Comparison of ENCODE assay signal across 9 mouse cellular contexts in the genomic region with DNA sequence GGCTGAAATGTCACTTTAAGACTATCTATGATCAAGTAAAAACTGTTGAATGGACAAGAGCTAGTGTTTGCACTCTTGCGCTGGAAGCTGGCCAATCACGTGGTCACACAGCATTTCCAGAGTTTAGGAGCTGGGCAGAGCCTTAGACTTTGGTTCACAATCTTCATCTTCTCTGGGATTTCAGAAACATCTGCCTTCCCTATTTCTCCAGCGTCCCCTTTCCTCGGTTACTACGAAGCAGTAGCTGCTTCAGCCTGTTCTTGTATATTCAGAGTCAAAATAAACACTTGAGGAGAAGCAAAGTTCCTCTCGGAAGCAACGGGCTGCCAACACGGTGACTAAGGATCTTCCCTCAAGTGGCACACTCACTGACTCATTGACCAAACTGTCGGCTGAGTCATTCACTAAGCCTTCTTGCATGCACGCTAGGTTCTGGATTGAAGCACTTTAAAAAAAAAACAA. TPM values are rescaled to one million over a fixed set of nuclear protein-coding genes. Genes with fewer than 3 reads are reported as not detected.
DNase-seq lines count a peak whose midpoint lies in the region; ATAC-seq lines count a peak whose summit lies in the region.
"Had no signal": no experiment of that assay in that cellular context is flagged by ENCODE, and none has a peak within 500 bp of the region (broad histone marks: within the 10 kb centered on the region; RNA-seq: fewer than 3 reads in every experiment).

No protein-coding gene starts in this region.

- 53% methylated on average over 10 of the region's 10 CpGs for WGBS in kidney, embryonic 16.5 days
- 13% methylated on average over 10 of the region's 10 CpGs for WGBS in liver, embryonic 16.5 days (ENCODE audit: insufficient replicate concordance)
- WGBS in midbrain, embryonic 15.5 days: 74% methylated on average over 10 of the region's 10 CpGs

- H3K4me2 ChIP-seq in kidney, embryonic 16.5 days (replicated peaks; ENCODE audit: low read depth, low read length): no peak overlapping the region
- peak overlapping the region; percentile 23 for H3K4me2 ChIP-seq in liver, embryonic 16.5 days (ENCODE audit: low read depth, low read length)
- H3K4me2 ChIP-seq in midbrain, embryonic 15.5 days: no peak overlapping the region
- H3K4me2 ChIP-seq: neural tube, embryonic 13.5 days had no signal

- H3K4me3 ChIP-seq in kidney, embryonic 16.5 days (ENCODE audit: low read length): no peak overlapping the region
- H3K4me3 ChIP-seq in liver, embryonic 16.5 days (ENCODE audit: low read depth, low read length): no peak overlapping the region
- H3K4me3 ChIP-seq in midbrain, embryonic 15.5 days: no peak overlapping the region
- H3K4me3 ChIP-seq: neural tube, embryonic 13.5 days had no signal

- H3K27ac ChIP-seq in kidney, embryonic 16.5 days (ENCODE audit: low read length): no peak overlapping the region
- H3K27ac ChIP-seq in liver, embryonic 16.5 days (ENCODE audit: low read length): 0 out of 2 replicates have a peak overlapping the region, but pooled peaks have one; percentile 20
- H3K27ac ChIP-seq in midbrain, embryonic 15.5 days: no peak overlapping the region
- H3K27ac ChIP-seq: neural tube, embryonic 13.5 days had no signal

- DNase-seq in kidney, adult 18-20 months: peak; percentile 83
- DNase-seq in gastrocnemius, adult 18-20 months (ENCODE audit: low spot score): peak; percentile 57
- peak; percentile 82 for DNase-seq in right cerebral cortex, adult 18-20 months
- no peak for DNase-seq in T-cell, adult 2 months (ENCODE audit: low spot score)

- no peak for ATAC-seq in kidney, embryonic 16.5 days (ENCODE audit: low FRiP score, low TSS enrichment)
- ATAC-seq in hematopoietic stem cell, adult 5-6 weeks (replicated peaks in 1 of 2; ENCODE audit: insufficient read depth in 1 of 2, low FRiP score in 2 of 2, low TSS enrichment in 1 of 2, low read depth in 1 of 2, poor library complexity in 2 of 2, severe bottlenecking in 2 of 2): peak; percentile 84 to 85
- ATAC-seq in liver, embryonic 16.5 days (ENCODE audit: low read depth): peak; percentile 48; the same call in 1 of the 2 replicates
- ATAC-seq in midbrain, embryonic 15.5 days (replicated peaks): no peak

- no peaks in the 10 kb centered on the region for H3K27me3 ChIP-seq in kidney, embryonic 16.5 days (ENCODE audit: insufficient read depth, low read length)
- no peaks in the 10 kb centered on the region for H3K27me3 ChIP-seq in liver, embryonic 16.5 days (ENCODE audit: control insufficient read depth, insufficient read depth, low read depth, low read length)
- H3K27me3 ChIP-seq in midbrain, embryonic 15.5 days (replicated peaks): no peaks in the 10 kb centered on the region
- H3K27me3 ChIP-seq: neural tube, embryonic 13.5 days had no signal

- H3K9me3 ChIP-seq in kidney, embryonic 16.5 days (ENCODE audit: low read length): no peaks in the 10 kb centered on the region
- H3K9me3 ChIP-seq in liver, embryonic 16.5 days (replicated peaks; ENCODE audit: control insufficient read depth, low read length): no peaks in the 10 kb centered on the region
- H3K9me3 ChIP-seq in midbrain, embryonic 15.5 days: no peaks in the 10 kb centered on the region
- H3K9me3 ChIP-seq: neural tube, embryonic 13.5 days had no signal

- H3K4me1 ChIP-seq in kidney, embryonic 16.5 days (ENCODE audit: insufficient read depth, low read length): no peaks in the 10 kb centered on the region
- no peaks in the 10 kb centered on the region for H3K4me1 ChIP-seq in liver, embryonic 16.5 days (ENCODE audit: control insufficient read depth, low read depth, low read length)
- peaks cover 4% of the 10 kb centered on the region for H3K4me1 ChIP-seq in midbrain, embryonic 15.5 days

- no peaks in the 10 kb centered on the region for H3K36me3 ChIP-seq in kidney, embryonic 16.5 days (ENCODE audit: insufficient read depth, low read length)
- no peaks in the 10 kb centered on the region for H3K36me3 ChIP-seq in liver, embryonic 16.5 days (ENCODE audit: control insufficient read depth, insufficient read depth)
- H3K36me3 ChIP-seq in midbrain, embryonic 15.5 days (replicated peaks): no peaks in the 10 kb centered on the region
- H3K36me3 ChIP-seq: neural tube, embryonic 13.5 days had no signal

- H3K9ac ChIP-seq in kidney, embryonic 16.5 days (replicated peaks; ENCODE audit: low read length): no peak overlapping the region
- no peak overlapping the region for H3K9ac ChIP-seq in liver, embryonic 16.5 days (ENCODE audit: low read depth, low read length)
- H3K9ac ChIP-seq in midbrain, embryonic 15.5 days: no peak overlapping the region
- H3K9ac ChIP-seq: neural tube, embryonic 13.5 days had no signal

RNA-seq across cellular contexts. Expression of a gene that starts 8.9 kb away (rescaled TPM):
- 55.3 and 58.0 TPM in 2 replicates for polyA plus RNA-seq in kidney, embryonic 16.5 days (2015; fragmentation: Nextera tagmentation; extraction: Ambion mirVana)
- under 1 TPM; 0.14 to 0.69 TPM for total RNA-seq in gastrocnemius, adult 18-20 months (2021)
- 10.1 and 19.9 TPM in 2 replicates for total RNA-seq in hematopoietic stem cell, adult 5-6 weeks (2017)
- 15.4 and 15.9 TPM in 2 replicates for polyA plus RNA-seq in liver, embryonic 16.5 days (2015; fragmentation: Nextera tagmentation; extraction: Ambion mirVana)
- polyA plus RNA-seq in midbrain, embryonic 15.5 days (2015; fragmentation: Nextera tagmentation; extraction: Ambion mirVana): 78.0 and 85.3 TPM in 2 replicates

Comparison
In these comparisons a context has a peak if more than half of its experiments do, and no peak if none do; other contexts are left out.
1. ATAC-seq: peak in hematopoietic stem cell, adult 5-6 weeks (2 of 2) and liver, embryonic 16.5 days (single experiment); none in kidney, embryonic 16.5 days (single experiment) and midbrain, embryonic 15.5 days (single experiment).